Mouse (Mus musculus) spleen, embryonic (tissue): ENCODE results near the gene Dnaic2.

Experiments
- CTCF ChIA-PET: fragments of 350-600 bp; sonication (Branson Sonifier 250); formaldehyde crosslinking; loops from one replicate; lab custom pipeline; 2022; lab: Charles Lee

Gene Dnaic2

DNA sequence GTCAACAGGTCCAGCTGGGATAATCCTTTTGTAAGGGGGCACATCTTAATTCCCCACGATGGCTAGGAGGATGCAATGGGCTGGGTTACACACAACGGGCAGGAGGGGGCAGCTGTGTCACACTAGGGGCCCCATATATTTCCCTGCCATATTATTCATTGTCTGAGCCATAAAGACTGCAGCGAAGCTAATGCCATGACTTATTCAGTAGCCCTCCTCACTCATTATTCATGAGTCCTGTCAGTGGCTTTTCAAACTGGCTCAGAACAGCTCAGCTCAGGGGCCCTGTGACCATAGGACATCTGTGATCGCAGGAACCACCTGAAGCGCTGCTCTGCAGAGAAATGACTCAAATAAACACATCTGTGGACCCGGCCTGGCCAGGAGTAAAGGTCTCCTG, 14.2 kb downstream of the Dnaic2 start:
- CTCF ChIA-PET = interaction anchor here (0.6 kb wide), 1 partner anchor 71 kb away, joined by 3 read pairs; no protein-coding TSS in a partner anchor

DNA sequence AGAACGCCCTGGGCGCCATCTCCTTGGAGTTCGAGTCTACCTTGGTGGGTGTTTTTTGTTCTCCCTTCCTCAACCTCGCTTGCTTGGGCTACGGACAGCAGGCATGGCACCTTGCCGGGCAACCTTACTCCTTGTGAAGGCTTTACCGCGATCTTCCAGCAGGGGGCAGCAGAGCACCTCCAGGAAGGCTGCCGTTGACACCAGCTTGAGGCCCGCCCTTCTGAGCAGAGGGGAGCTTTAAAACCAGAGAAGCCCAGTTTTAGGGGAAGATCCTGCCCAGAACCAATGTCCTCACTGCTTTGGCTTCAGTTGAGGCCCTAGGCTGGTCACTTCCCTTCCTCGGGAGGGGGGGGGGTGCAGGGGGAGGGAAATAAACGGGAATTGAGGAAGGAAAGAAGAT, 17.9 kb downstream of the Dnaic2 start:
- CTCF ChIA-PET = interaction anchor here (0.7 to 1.0 kb wide), 4 partner anchors 9 to 127 kb away, joined by 3 to 16 read pairs (median 8); no protein-coding TSS in a partner anchor

DNA sequence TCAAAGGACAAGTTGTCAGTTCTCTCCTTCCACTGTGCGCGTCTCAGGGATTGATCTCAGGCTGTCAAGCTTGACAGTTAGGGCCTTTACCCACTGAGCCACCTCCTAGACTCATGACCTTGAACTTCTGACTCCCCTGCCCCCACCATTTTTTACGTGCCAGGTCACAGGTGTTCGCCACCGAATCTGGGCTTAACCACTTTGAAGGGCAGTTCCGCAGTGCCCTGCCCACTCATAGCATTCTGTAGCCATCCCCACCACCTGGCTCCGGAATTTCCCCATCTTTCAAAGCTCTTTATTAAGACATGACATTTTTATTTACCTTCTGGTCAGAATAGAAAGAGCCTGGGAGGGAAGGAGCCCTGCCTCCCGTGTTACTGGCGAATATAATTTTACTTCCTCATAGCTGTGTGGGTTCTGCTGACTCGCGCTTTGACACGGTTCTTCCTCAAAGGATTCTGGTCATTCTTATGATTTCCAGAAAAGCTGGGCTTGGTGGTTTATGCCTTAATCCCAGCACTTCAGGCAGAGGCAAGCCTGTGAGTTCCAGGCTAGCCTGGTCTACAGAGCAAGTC, 20.4 kb downstream of the Dnaic2 start:
- CTCF ChIA-PET = no interaction called here

DNA sequence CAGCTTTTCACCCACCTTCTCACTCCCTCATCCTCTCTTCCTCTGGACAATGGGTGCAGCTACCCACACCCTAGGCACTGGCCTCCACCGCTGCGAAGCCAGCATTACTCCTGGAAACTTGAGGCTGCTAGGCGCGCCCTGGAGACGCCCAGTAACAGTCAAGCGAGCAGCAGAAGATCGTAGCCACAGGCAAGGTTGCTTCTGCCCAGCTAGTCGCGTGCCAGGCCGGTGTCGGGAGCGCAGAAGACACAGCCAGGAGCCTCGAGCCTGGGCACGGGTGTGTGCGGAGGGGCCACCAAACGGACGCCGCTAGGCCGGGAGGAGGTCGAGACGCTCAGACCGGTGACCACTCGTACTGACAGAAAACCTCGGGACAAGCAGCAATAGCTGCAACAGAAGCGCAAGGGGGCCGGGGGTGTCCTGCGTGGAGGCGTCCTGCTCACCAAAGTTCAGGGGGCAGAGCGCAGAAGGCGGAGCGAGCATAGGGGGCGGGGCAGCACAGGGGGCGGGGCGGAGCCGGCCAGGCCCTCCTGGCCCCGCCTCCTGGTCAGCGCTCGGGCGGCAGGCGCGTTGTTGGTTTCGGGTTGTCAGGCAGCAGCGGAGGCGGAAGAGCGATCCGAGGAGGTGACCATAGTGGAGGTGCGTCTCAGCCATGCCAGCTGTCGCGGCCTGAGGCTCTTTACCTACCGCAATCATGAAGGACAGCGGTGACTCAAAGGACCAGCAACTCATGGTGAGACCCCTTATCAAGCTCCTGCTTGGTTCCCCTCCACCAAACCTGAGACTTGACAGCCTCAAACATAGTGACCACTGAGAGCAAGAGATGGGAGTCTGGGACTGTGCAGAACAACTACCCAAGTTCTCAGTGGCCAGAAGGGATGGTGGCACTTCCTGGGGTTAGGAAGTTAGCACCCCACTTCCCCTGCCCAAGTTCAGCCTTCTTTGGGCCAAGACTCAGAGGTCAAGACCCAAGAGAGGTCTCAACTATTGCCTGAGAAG, 37.9 kb downstream of the Dnaic2 start, which contains the start of gene Kif19a:
Kif19a (plus strand) TSS at position 569 of the 999 bp plus-strand sequence.
- CTCF ChIA-PET = interaction anchor here (0.8 kb wide), 1 partner anchor 38 kb away, joined by 3 read pairs; no protein-coding TSS in a partner anchor

DNA sequence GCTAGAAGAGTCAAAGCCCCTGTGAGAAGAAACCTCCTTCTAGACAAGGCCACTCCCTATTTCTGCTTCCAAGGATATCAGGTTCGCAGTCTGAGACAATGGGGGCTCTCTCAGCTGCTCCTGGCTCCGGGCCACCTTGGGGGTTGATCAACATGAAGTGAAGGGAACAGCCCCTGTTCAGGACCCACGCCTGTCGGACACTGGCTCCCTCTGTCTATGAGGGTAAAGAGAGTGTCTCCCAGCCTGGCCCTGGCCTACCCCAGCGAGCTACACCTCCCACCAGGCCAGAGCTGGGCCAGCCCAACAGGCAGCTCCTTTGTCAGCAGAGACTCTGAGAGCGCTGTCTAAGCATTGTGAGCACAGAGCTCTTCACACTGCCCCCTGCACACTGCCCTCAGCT, 42.7 kb downstream of the Dnaic2 start:
- CTCF ChIA-PET = no interaction called here

DNA sequence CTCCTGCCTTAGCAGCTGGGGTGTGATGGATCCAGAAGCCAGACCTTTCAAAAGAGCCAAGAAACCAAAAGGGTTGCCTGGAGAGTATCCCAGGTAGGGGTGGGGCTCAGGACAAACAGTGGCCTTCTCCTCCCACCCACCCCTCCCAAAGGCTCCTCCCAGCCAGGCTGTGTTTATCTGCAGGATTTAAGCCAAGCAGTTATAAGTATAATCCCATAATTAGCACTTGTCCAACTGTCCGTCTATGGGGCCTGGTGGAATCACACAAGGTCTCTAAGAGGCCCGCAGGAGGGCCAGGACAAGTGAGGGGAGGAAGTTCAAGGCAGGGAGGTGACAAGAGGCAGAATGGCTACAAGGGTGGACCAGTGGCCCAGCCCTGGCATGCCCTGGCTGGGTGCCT, 44.7 kb downstream of the Dnaic2 start:
- CTCF ChIA-PET = no interaction called here

DNA sequence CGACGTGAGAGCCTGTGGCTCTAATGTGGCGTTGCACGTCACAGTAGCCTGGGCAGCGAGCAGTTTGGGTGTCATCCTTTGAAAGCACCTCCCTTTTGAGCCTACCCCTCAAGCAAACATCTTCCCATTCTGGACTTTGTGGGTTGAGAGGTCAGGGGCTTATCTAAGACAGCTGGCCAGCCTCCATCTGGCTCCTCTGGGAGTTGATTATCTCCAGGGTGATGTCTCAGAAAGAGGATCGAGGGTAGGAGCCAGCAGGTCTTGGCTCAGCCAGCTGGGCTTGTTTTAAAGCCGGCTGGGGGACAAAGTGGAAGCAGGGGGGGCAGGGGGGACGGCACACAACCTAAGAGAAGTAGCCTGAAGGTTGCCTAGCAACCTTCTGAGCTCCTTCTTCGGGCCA, 52.9 kb downstream of the Dnaic2 start:
- CTCF ChIA-PET = no interaction called here

DNA sequence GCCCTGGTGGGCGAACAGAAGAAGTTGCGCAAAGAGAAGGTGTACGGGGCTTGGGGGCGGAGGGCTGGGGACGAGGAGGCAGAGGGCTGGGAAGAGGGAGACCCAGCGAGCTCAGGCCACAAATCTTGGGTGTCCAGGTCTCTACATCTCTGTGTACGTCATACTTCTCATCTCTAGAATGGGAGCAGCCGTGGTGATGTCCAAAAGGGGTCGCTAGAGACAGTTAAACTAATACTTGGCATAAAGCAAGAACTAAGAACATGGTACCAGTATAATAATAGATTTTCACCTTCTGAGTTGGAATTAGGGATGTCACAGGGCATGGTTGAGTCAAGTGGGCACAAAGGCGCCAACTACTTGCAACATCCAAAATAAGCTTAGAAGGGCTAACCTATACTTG, 58.7 kb downstream of the Dnaic2 start:
- CTCF ChIA-PET = interaction anchor here (0.5 kb wide), 1 partner anchor 568 kb away, joined by 4 read pairs; no protein-coding TSS in a partner anchor

DNA sequence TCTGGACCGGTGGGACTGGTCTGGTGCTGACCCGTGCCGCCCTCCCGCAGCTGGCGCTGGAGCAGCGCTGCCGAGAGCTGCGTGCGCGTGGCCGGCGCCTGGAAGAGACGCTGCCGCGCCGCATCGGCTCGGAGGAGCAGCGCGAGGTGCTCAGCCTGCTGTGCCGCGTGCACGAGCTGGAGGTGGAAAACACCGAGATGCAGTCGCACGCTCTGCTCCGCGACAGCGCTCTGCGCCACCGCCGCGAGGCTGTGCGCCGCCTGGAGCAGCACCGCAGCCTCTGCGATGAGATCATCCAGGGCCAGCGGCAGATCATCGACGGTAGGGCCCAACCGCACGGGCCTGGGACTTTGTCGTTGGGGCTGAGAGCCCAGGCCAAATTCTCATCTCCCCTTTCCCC, 59.1 kb downstream of the Dnaic2 start:
- CTCF ChIA-PET = interaction anchor here (0.5 kb wide), 1 partner anchor 568 kb away, joined by 4 read pairs; no protein-coding TSS in a partner anchor

DNA sequence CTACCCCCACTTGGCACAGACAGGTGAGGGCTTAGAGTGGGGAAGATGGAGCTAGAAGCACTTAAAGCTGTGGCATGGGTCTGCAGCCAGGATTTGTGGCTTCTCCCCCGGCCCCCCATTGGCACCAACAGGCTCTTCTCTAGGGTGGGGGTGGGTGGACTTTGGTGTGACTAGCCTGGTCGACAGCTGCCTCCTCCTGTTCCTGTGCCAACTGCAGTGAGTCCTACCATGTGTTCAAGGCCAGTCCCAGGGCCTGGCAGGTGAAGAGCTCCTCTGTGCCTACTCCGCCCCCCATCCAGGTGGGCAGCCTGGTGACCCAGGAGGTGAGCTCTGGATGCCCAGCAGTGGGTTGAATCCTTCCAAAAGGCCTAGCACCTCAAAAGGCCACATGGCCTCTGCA, 60.4 kb downstream of the Dnaic2 start:
- CTCF ChIA-PET = interaction anchor here (0.6 kb wide), 2 partner anchors 47 to 78 kb away, joined by 4 read pairs; no protein-coding TSS in a partner anchor

DNA sequence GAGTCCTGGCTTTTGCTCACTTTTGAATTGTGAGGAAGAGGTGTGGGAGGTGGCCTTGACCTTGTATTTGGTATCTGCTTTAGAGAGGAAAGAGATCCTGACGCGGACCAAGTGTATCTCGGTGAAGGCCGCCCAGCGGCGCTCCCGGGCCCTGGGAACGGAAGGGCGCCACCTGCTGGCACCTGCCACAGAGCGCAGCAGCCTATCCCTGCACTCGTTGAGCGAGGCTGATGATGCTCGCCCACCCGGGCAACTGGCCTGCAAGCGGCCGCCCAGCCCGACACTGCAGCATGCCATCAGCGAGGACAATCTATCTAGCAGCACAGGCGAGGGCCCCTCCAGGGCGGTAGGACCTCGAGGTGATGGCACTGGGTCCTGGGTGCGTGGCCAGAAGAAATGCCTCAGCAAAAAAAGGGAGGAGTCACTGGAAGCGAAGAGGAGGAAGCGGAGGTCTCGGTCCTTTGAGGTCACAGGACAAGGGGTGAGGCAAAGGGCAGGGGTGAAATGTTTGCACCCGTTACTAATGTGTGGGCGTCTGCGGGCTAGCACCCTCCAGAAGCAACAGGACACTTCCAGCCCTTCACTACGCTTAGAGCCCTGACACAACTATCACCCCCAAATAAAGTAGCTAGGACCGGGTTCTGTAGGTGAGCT, 62.0 kb downstream of the Dnaic2 start:
- CTCF ChIA-PET = interaction anchor here (0.8 kb wide), 1 partner anchor 48 kb away, joined by 3 read pairs; no protein-coding TSS in a partner anchor

DNA sequence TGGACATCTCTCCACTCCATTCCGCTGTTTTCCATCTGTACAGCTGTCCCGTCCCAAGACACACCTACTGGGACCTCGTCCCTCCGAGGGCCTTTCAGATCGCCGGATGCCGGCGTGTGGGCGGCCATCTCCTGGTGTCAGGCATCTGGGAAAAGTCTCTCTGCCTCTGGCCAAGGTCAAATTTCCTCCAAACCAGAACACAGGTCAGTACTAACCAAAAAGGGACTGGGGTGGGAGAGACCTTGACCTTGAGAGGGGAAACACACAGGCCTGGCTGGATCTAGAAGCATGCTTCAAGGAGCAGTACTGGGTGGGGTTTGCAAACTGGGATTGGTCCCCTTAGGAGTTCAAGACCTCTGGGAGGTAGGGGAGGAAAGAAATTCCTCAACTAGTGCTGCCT, 62.5 kb downstream of the Dnaic2 start:
- CTCF ChIA-PET = no interaction called here

DNA sequence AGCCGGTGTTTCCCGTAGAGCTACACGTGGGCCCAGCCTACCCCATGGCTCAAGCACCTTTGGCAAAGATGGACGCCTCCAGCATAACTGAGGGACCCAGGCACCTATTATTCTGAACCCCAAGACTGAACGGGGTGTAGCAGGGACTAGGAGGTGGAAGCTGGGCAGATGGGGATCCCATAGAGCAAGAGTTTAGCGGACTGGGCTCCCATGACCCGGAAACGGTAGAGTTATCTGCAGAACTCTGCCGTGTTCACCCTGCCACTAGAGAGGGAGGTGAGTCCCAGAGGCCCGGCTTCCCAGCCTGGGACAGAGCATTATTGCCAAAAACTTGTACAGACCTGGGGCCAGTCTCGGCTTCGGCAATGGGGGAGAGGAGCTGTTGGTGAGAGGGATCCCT, 63.0 kb downstream of the Dnaic2 start:
- CTCF ChIA-PET = interaction anchor here (0.7 kb wide), 1 partner anchor 357 kb away, joined by 7 read pairs; no protein-coding TSS in a partner anchor

DNA sequence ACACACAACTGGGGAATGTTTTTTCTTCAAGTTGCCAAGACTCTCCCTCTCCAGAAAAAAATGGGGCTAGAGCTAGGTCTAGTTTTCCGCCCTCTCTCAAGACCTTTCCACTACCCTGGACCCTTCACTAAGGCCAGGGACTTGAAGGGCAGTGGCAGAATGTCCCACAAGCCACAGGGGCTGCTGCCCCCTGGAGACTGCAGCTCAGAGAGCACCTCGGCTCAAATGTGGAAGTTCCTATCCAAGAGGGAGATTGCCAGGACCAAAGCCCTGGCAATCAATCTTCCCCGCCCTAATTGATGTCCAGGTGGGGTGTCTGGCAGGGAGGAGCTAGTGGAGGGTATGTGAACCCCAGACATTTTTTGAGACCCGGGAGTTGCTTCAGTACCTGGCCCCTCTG, 63.6 kb downstream of the Dnaic2 start:
- CTCF ChIA-PET = interaction anchor here (0.7 to 1.9 kb wide), 2 partner anchors 22 to 357 kb away, joined by 6 to 7 read pairs; no protein-coding TSS in a partner anchor

DNA sequence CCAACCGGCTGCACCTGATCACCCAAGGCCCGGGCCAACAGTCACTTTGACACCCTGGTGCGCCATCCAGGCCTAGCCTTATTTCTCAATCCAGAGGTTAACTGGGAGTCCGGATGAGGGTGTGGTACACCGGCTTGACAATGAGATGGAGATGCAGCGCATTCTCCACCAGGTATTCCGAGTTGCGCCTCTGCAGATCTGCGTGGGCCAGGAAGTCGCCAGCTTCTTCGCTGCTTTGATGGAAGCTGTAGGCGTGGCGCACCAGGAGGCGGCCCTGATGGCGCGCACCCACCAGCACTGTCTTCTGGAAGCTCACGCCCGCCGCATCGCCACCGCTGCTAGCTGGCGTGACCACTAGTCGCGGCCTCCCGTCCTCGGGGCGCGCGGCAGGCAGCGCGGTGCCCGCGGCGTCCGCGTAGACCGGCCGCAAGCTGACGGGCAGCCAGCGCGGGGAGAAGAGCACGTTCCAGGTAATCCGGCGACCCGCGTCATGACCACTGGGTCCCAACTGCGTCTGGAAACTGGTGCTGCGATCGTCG, 64.2 kb downstream of the Dnaic2 start:
- CTCF ChIA-PET = interaction anchor here (0.5 to 1.9 kb wide), 2 partner anchors 21 to 43 kb away, joined by 6 to 9 read pairs; no protein-coding TSS in a partner anchor

DNA sequence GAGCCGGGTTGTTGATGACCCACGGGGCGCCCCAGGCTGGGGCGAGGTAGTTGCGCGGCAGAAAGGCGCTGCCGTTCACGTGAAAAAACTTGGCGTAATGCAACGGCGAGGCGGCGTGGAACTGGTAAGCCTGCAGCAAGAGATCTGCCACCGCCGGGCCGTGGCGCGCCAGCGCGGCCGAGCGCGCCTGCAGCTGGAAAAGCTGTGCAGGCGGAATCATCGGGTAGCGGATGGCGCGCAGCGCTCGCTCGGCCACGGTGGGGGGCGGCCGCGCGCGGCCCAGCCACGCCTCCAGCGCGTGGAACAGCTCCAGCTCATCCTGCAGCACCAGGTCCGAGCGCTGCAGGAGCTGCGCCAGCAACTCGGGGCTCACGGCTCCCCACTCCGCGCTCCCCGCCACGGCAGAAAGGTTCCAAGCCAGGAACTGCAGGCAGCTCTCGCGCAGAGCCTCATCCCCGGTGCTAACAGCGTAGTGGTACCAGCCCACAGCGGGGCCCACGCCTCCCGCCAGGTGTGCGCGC, 64.7 kb downstream of the Dnaic2 start:
- CTCF ChIA-PET = interaction anchor here (0.5 to 1.9 kb wide), 2 partner anchors 21 to 43 kb away, joined by 6 to 9 read pairs; no protein-coding TSS in a partner anchor

DNA sequence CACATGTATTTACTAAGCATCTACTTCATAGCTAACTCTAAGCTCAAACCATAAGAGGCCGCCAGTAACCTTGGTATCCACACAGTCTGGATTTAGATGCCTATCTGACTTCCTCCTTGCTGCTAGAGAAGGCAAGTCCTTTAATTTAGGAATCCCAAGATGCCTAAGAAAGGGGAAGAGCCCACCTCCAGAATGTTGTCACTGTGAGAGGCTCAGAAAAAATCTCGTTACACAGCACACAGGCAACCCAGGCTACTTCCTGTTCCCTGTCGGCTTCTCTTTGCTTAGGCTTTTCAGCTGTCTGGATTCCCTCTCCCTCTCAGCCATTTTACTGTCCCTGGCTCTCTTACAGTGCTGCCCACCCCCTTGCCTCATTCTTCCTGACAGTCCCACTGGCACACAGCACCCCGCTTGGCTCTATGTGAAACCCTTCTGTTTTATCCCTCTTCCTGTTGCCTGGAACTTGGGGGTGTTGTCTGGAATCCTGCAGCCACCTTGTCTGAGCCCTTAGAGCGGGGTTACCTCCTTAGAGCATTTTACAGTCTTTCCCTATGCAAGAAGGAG, 65.8 kb downstream of the Dnaic2 start:
- CTCF ChIA-PET = interaction anchor here (0.5 to 1.9 kb wide), 2 partner anchors 20 to 57 kb away, joined by 3 to 6 read pairs; no protein-coding TSS in a partner anchor

DNA sequence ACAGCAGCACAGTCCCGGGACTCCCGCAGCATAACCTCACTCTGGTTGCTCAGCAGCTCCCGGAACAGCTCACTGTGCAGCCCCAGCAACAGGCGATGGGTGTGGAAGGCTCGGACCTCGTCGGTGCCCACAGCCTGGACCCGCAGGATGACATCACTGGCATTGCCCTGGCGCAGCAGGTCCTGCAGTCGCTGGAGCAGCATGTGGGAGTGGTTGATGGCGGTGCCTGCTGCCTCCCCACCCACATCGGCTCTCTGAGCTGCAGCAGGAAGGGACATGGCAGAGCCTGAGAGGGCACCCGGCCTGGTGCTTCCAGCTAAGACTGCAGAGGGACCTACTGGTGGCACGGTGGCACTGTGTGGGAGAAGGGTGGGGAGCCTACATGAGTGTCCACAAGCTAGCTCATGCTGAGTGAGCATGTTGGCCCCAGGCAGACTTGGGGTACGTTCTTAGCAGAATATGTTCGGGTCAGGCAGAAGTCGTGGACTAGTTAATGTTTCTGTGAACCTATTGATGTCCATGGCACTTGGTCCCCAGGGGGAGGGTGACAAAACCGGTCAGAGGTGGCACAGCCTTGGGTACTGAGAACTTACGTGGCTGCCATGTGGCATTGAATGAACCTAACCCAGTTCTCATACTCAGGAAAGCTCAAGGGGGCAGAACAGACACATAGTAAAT, 66.8 kb downstream of the Dnaic2 start:
- CTCF ChIA-PET = interaction anchor here (0.6 kb wide), 1 partner anchor 23 kb away, joined by 3 read pairs; no protein-coding TSS in a partner anchor

DNA sequence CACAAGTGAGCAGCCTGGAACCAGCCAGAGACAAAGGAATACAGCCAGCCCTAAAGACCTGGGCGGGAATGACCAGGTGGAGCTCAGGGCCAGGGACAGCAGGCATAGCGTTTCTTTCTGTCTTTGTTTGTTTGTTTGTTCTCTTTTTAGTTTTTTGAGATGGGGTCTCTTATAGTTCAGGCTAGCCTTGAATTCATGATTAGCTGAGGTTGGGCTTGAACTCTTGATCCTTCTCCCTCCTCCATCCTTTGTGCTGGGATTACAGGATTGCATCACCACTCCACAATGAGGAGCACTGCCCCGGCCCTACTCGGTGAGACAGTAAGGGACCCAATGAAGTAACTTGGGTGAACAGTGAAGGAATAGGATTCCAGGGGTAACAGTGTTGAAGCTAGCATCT, 67.5 kb downstream of the Dnaic2 start:
- CTCF ChIA-PET = no interaction called here
